Mouse (Mus musculus) cerebellum, adult 11-12 months (tissue): ENCODE measurements at regions not wholly inside any gene's neighbourhood (a gene's known extent, or its start where the extent isn't known, plus 50 kb on each side); places are given as distances from the start of the nearest gene placed in this dataset.
A peak's percentile ranks its signal among the peaks of the same experiment; 100 is the strongest.

Experiments used
- DNase-seq: peaks from one replicate; pipeline ENCODE4 v3.0.0; 2022

- no peak for DNase-seq
These were observed 151.9 kb upstream of the Zmiz1 start for GRCm38 (mm10) chr14:25306961-25307654.

DNA sequence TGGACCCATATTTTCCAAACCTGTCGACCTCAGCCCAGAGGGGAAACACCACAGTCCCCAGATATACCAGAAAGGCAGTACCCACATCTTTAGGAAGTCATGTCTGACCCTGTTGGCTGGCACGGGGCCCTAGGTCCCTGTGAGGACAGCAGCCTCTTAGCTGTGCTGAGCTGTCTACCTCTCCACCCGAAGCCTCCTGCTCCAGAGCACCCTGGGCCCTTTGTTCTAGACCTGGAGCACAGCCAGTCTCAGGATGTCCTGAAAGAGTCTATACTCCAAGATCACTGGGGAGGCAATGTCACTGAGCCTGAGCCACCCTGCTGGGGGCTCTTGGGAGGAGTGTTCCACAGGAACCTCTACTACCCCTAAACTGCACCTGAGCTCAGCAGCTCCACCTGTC is 150.9 kb upstream of the Zmiz1 start:
- DNase-seq = no peak

- no peak for DNase-seq
These were observed 148.3 kb upstream of the Zmiz1 start for GRCm38 (mm10) chr14:25310671-25311151.

DNA sequence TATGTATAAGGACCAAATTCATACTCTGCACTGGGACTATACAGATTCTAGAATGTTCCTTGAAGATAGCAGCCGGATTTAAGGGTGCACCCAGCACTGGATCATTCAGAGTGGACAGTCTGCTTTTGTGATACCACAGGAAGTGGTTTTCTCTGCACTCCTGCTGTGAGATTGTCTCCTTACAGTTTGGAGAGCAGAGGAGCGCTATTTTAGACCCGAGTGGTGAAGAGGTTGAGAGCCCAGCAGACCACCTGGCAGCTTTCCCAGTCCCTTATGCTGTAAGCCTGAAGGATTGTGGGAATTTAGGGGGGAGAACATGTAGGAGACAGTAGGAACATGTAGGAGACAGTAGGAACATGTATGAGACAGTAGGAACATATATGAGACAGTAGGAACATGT is 147.5 kb upstream of the Zmiz1 start:
- no peak for DNase-seq

DNA sequence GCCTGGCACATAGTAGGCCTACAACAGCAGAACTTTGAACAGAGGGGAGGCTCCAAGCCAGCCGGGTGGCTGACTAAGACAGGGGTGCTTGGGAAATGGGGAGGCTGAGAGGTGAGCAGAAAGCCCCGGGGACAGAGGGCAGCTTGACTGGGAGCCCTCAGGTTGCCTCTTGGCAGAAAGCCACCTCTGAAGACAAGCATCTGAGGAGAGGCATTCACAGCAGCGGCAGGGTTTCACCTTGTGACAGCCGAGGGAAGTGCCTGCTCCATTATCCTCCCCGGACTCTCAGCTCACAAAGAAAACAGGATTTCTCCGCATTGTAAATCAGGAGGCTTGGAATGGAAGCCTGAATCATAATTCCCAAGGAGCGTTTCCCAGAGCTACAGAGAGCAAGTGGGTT is 146.8 kb upstream of the Zmiz1 start:
- no peak for DNase-seq

- DNase-seq = no peak
These were observed 146.1 kb upstream of the Zmiz1 start for GRCm38 (mm10) chr14:25312814-25313426.

DNA sequence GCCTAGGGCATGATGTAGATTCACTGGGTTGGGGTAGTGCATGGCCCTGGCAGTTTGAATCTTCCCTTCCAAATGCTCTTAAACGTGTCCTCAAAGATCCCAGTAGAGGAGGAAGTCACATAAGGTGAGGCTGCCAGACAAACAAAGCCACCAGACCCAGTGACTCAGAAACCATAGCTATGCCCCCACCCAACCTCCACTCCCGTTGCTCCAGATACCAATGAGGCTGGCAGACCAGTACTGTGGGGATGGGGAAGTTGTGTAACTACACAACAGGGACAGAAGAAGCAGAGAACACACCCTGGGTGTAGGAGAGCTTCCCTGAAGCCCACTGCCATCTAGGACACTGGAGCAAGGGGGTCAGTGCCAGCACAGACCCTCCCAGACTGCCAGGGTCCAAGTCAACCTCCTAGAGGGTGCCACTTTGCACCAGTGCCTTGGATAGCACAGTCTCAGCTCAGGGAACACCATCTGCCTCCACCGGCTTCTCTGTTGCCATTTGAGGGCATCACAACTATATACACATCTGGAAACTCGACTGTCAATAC is 145.2 kb upstream of the Zmiz1 start:
- DNase-seq = no peak

DNA sequence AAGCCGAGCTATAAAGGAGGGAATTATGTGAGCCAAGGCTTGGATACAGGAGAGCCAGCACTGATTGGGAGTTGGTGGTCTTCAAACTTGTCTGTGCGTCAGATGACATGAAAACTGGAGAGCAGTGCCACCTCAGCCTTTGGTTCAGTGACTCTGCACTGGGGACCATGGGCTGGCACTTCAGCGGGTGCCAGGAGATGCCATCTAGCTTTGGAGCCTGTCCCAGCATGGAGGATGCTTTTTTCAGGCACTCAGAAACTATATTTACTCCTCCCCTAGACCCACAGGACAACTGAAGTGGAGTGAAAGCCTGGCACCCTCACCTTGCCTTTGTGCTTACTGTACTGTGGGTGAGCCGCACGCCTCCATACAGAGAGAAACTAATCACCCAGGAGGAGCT is 142.5 kb upstream of the Zmiz1 start:
- no peak for DNase-seq

DNA sequence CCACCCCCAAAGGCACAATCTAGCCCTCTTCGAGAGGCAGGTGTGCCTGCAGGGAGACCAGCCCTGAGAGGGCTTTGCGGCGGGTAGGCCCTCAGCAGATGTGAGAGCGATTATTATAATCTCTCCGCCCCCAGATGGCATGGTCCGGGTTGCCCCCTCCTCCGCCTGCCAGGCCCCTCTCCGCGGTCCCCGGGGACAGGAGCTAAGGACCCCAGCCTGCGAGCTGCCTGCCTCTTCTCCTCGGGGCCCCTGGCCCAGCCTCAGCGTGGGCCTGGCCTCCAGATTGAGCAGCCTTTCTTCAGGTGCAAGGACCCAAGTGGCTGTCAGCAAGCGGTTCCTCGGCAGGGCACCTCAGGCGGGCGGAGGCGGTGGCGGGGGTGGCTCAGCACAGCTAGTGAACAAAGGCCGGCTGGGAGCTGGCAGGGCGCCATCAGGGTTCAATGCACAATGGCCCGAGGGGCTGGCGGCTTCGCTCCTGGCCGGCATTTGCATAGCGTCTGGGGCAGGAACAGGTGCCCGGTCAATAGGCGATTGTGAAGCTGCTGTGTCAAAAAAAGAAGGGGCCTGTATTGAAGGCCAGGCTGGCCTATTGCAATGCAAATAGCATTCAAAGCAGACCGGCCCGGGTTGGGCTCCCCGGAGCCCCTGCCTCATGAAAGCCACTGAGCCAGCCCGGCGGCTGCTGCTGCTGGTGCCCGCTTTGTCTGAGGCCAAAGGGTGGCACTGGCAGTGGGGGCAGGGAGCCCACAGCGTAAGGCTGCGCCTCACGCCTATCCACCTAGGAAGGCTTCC is 141.1 kb upstream of the Zmiz1 start:
- DNase-seq = peak; percentile 74

DNA sequence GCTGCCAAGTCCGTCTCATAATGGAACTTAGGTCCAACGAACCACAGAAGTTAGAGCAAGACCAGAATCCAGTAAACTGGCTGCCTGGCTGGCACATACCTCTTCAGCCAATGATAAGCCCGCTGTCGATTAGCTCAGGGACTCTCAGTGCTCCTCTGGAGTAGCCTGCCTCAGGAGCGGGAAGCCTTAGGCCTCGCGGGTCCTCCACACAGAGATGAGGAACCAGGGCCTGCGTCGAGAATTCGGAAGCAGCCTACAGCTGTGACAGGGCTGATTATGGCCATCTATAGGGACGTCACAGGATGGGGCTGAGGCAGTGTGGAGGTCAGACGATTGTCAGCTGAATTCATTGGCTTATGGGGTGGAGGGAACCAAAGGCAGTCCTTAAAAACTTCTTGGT is 140.1 kb upstream of the Zmiz1 start:
- DNase-seq = no peak

GRCm38 (mm10) chr14:25320141-25320540 is 138.8 kb upstream of the Zmiz1 start:
- no peak for DNase-seq

GRCm38 (mm10) chr14:25323542-25324484 is 135.2 kb upstream of the Zmiz1 start:
- DNase-seq = no peak

GRCm38 (mm10) chr14:25325887-25326286 is 133.1 kb upstream of the Zmiz1 start:
- DNase-seq = no peak

DNA sequence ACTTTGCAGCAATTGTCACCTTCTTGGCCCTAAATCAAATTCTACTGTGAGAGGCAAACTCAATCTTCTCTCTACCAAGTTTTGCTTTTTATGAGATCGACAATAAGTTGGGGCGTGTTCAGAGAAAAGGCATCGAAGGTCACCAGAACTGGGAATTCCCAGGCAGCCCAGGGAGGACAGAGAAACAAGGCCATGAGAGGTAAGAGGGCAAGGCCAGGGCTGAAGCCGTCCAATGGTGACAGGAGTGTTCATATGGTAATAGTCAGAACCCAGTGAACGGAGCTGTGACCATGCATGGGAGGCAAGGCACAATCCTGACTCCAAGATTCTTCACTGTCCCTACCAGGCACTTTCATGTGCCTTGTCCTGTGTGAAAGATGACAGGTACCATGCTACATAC is 130.8 kb upstream of the Zmiz1 start:
- DNase-seq = no peak

GRCm38 (mm10) chr14:25334186-25334585 is 124.8 kb upstream of the Zmiz1 start:
- no peak for DNase-seq

- DNase-seq = no peak
These were observed 122.1 kb upstream of the Zmiz1 start for GRCm38 (mm10) chr14:25336875-25337274.

DNA sequence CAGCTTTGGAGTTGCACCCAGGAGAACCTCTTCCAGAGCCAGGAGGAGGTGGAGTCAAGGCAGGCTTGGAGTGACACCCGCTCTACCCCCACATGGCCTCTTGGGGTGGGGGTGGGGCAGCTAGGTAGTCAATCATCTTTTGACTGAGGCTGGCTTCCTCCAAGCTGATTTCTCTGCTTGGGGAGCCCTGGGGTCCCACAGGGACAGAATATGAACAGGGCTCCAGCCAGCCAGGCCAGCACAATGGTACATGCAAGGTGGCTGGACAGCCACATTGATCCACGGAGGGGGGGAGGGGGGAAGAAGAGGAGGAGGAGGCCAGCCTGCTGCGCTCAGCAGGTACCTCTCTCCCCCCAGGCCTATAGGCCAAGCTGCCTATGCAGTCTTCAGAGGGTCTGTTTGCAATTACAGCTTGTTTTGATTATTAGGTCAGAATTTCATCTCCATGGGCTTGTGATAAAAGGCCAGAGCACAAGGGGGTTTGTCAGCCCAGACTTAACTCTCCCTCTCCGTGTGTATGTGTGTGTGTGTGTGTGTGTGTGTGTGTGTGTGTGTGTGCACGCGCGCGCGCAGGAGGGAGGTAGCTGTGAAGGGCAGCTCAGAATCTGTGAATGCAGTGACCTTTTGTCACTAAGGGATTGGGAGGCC is 120.5 kb upstream of the Zmiz1 start:
- no peak for DNase-seq

GRCm38 (mm10) chr14:25340845-25341244 is 118.1 kb upstream of the Zmiz1 start:
- DNase-seq = no peak

DNA sequence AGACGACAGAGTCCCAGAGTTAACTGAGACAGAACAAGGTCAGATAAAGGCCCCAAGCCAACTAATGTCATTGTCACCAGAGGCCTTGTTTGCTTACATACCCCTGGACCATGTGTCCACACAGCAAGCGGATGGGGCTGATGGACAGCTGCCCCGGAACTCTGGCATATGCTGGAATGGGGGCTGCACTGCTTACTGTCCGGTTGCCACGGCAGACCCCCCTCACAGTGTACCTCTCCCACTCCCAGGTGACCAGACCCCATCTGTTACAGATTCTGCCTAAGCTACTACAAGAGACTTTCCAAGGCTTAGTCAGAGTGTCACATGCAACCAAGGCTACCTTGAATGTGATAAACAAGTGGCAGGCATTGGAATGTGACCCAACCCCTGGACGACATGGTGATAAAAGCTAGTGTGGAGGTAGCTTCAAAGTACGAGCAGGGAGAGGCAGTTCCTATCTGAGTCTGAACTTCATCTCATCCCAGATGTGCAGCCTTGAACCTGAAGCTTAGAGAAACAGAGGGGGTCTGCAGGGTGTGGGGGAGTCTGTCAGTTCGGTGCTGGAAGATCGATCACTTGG is 117.0 kb upstream of the Zmiz1 start:
- no peak for DNase-seq

GRCm38 (mm10) chr14:25342865-25343565 is 116.0 kb upstream of the Zmiz1 start:
- DNase-seq = no peak

- peak; percentile 73 for DNase-seq
These were observed 113.0 kb upstream of the Zmiz1 start for GRCm38 (mm10) chr14:25345995-25346394.
